Mouse (Mus musculus): Measurements from ENCODE around the gene Pip4k2a. TPM values are rescaled to one million over a fixed set of nuclear protein-coding genes. Genes with fewer than 3 reads are reported as not detected.
A peak's percentile ranks its signal among the peaks of the same experiment; 100 is the strongest.

Gene Pip4k2a
- polyA plus RNA-seq, 1 experiment = 8.7 TPM

DNA sequence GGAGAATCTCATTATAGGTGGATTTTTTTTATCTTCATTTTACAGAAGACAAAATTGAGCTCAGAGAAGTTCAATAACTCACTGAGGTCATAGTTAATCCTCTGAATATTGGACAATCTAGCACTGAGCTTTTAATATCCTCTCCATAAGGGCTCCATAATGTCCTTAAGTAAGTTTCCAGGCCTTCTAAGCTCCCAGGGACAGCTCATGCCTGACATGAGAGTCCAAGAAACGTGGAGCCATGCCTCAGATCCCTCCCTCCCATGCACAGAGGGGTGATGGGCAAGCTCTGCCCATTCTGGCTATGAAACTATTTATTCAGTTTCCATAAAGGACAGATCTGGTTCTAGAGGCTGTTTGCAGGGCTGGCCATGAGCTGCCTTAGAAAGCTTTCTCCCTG is 52.5 kb downstream of the Pip4k2a start:
- Histone ChIP-seq H3K79me3 (ENCODE audit: low read depth) (peaks cover 4% of the 10 kb centered on the region), H3K27me3 (ENCODE audit: control insufficient read depth, insufficient read depth, insufficient read length) (no peaks in the 10 kb centered on the region), H3K36me3 (ENCODE audit: control insufficient read depth, insufficient read depth) (no peaks in the 10 kb centered on the region), H3K79me2 (ENCODE audit: control insufficient read depth, insufficient read depth) (no peaks in the 10 kb centered on the region), H3K4me3 (ENCODE audit: insufficient read depth, poor library complexity, severe bottlenecking) (no peak overlapping the region), H3ac (ENCODE audit: control insufficient read depth, insufficient read length, low read depth) (no peak overlapping the region)
- TF ChIP-seq FOSL1 (IDR thresholded peaks at IDR 0.05; ENCODE audit: insufficient read depth, low read length, poor library complexity, severe bottlenecking) (no peak), MYOD1 (IDR thresholded peaks at IDR 0.05; ENCODE audit: control insufficient read depth, insufficient read length, low read depth) (no peak), MYOG (IDR thresholded peaks at IDR 0.05; ENCODE audit: control insufficient read depth, extremely low read depth, insufficient read length) (no peak), CEBPB (IDR thresholded peaks at IDR 0.05; ENCODE audit: low read depth) (no peak), USF1 (IDR thresholded peaks at IDR 0.05; ENCODE audit: low read depth) (no peak), CTCF (IDR thresholded peaks at IDR 0.05; ENCODE audit: control insufficient read depth, insufficient read depth, insufficient read length) (no peak), MAX (IDR thresholded peaks at IDR 0.05) (no peak)

DNA sequence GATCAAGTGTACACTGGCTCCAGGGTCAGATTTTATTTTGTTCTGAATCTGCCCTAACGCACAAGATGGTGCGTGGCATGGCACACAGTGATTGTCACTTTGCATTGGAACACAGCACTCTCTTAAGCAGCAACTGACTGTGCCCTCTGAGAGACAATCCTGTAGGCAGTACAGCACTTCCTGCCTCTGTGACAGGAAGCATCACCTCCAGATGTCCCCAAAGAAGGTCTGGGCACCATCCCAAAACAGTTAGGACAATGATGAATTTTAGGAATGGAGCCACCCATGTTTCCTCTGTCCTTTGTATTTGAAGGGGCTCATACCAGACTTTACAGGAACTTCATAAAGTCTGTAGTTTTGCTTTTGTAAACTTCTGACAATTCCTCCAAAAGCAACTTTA is 54.0 kb downstream of the Pip4k2a start:
- peaks cover 3% of the 10 kb centered on the region for H3K79me3 ChIP-seq (ENCODE audit: low read depth)
- H3K79me2 ChIP-seq (ENCODE audit: control insufficient read depth, insufficient read depth) = no peaks in the 10 kb centered on the region
- H3K4me3 ChIP-seq (ENCODE audit: insufficient read depth, poor library complexity, severe bottlenecking) = no peak overlapping the region
- H3ac ChIP-seq (ENCODE audit: control insufficient read depth, insufficient read length, low read depth) = no peak overlapping the region
- H3K36me3 ChIP-seq (ENCODE audit: control insufficient read depth, insufficient read depth) = no peaks in the 10 kb centered on the region
- TF ChIP-seq MAX (IDR thresholded peaks at IDR 0.05) (no peak), FOSL1 (IDR thresholded peaks at IDR 0.05; ENCODE audit: insufficient read depth, low read length, poor library complexity, severe bottlenecking) (no peak), USF1 (IDR thresholded peaks at IDR 0.05; ENCODE audit: low read depth) (no peak), MYOG (IDR thresholded peaks at IDR 0.05; ENCODE audit: control insufficient read depth, extremely low read depth, insufficient read length) (no peak), MYOD1 (IDR thresholded peaks at IDR 0.05; ENCODE audit: control insufficient read depth, insufficient read length, low read depth) (no peak), CEBPB (IDR thresholded peaks at IDR 0.05; ENCODE audit: low read depth) (no peak), CTCF (IDR thresholded peaks at IDR 0.05; ENCODE audit: control insufficient read depth, insufficient read depth, insufficient read length) (no peak)
- H3K27me3 ChIP-seq (ENCODE audit: control insufficient read depth, insufficient read depth, insufficient read length) = no peaks in the 10 kb centered on the region

DNA sequence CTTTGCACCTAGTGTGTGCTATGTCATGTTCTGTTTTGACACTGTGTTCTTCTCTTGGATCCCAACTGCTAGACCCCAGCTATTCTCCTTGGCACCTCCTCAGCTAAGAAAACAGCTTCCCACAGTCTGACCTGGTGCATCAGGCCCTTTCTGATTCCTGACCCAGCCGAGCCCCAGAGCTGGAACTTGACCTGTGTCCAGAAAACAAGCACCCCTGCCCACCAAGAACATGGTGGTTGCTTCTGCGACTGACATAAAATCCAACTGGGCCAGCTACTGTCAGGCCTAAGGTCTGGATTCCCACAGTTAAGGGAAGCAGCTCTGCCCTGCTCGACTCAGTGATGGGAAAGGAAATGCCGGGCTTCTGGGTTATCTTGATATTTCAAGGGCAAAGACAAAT is 54.6 kb downstream of the Pip4k2a start:
- Histone ChIP-seq H3K4me3 (ENCODE audit: insufficient read depth, poor library complexity, severe bottlenecking) (no peak overlapping the region), H3K79me3 (ENCODE audit: low read depth) (peaks cover 3% of the 10 kb centered on the region), H3K79me2 (ENCODE audit: control insufficient read depth, insufficient read depth) (no peaks in the 10 kb centered on the region), H3ac (ENCODE audit: control insufficient read depth, insufficient read length, low read depth) (no peak overlapping the region), H3K36me3 (ENCODE audit: control insufficient read depth, insufficient read depth) (no peaks in the 10 kb centered on the region), H3K27me3 (ENCODE audit: control insufficient read depth, insufficient read depth, insufficient read length) (no peaks in the 10 kb centered on the region)
- TF ChIP-seq MYOD1 (IDR thresholded peaks at IDR 0.05; ENCODE audit: control insufficient read depth, insufficient read length, low read depth) = no peak

DNA sequence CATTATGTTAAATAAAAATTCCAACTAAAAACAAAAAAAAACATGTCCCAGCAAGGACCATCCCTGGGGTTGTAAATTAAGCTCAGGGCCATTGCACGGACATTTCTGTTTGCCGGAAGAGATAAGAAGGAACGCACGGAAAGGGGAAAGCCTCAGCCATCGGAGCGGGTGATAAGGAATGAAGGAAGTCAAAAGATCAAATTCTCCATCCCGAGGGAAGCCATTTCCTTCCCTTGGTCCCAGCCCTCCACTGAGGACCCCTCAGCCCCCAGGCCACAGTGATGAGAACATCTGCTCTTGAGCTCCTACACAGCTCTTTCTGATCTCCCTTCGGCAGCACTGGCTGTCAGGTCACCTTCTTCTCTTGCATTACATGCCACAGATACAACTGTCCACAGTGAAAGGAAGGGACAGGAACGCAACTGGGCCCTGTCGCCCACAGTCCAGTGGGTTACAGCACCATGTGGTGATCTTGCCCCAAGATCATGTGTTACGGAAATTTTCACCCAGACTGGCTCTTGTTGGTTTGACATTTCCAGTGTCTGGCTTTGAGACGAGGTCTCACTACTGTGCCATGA is 57.1 kb downstream of the Pip4k2a start:
- no peak for TF ChIP-seq CEBPB (IDR thresholded peaks at IDR 0.05; ENCODE audit: low read depth)
- TF ChIP-seq USF1 (IDR thresholded peaks at IDR 0.05; ENCODE audit: low read depth) = no peak
- no peak for TF ChIP-seq MYOG (IDR thresholded peaks at IDR 0.05; ENCODE audit: control insufficient read depth, extremely low read depth, insufficient read length)
- no peak for TF ChIP-seq FOSL1 (IDR thresholded peaks at IDR 0.05; ENCODE audit: insufficient read depth, low read length, poor library complexity, severe bottlenecking)
- TF ChIP-seq MYOD1 (IDR thresholded peaks at IDR 0.05; ENCODE audit: control insufficient read depth, insufficient read length, low read depth) = no peak
- no peak for TF ChIP-seq MAX (IDR thresholded peaks at IDR 0.05)
- TF ChIP-seq CTCF (IDR thresholded peaks at IDR 0.05; ENCODE audit: control insufficient read depth, insufficient read depth, insufficient read length) = no peak
- Histone ChIP-seq H3ac (ENCODE audit: control insufficient read depth, insufficient read length, low read depth) (no peak overlapping the region), H3K36me3 (ENCODE audit: control insufficient read depth, insufficient read depth) (no peaks in the 10 kb centered on the region), H3K27me3 (ENCODE audit: control insufficient read depth, insufficient read depth, insufficient read length) (no peaks in the 10 kb centered on the region), H3K79me2 (ENCODE audit: control insufficient read depth, insufficient read depth) (no peaks in the 10 kb centered on the region), H3K4me3 (ENCODE audit: insufficient read depth, poor library complexity, severe bottlenecking) (no peak overlapping the region), H3K79me3 (ENCODE audit: low read depth) (peaks cover 2% of the 10 kb centered on the region)

GRCm38 (mm10) chr2:18938923-18939329 is 59.0 kb downstream of the Pip4k2a start:
- H3K79me3 ChIP-seq (ENCODE audit: low read depth) = no peaks in the 10 kb centered on the region
- H3K27me3 ChIP-seq (ENCODE audit: control insufficient read depth, insufficient read depth, insufficient read length) = no peaks in the 10 kb centered on the region
- TF ChIP-seq CEBPB (IDR thresholded peaks at IDR 0.05; ENCODE audit: low read depth) (peak; percentile 28), USF1 (IDR thresholded peaks at IDR 0.05; ENCODE audit: low read depth) (peak; percentile 29), CTCF (IDR thresholded peaks at IDR 0.05; ENCODE audit: control insufficient read depth, insufficient read depth, insufficient read length) (no peak)
- H3ac ChIP-seq (ENCODE audit: control insufficient read depth, insufficient read length, low read depth) = no peak overlapping the region
- H3K4me3 ChIP-seq (ENCODE audit: insufficient read depth, poor library complexity, severe bottlenecking) = no peak overlapping the region
- no peaks in the 10 kb centered on the region for H3K79me2 ChIP-seq (ENCODE audit: control insufficient read depth, insufficient read depth)
- H3K36me3 ChIP-seq (ENCODE audit: control insufficient read depth, insufficient read depth) = no peaks in the 10 kb centered on the region

DNA sequence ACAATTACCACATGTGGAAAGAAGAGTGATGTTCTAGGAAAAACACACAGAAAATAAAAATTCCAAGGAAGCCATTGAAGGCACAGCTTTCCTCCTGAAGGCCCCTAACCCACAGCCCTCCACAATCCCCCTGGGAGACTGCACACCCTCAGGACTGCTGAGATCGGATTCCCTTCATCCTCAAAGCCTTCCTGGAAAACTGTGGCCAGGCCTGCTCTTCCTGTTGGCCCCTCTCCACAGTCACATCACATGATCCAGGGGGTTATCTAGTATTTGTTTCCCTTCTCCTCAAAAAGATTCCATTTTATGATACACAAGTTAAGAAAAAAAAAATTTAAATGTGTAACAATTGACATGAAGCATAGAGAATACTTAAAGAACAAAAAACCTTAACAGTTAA is 59.7 kb downstream of the Pip4k2a start:
- no peaks in the 10 kb centered on the region for H3K79me2 ChIP-seq (ENCODE audit: control insufficient read depth, insufficient read depth)
- no peak overlapping the region for H3ac ChIP-seq (ENCODE audit: control insufficient read depth, insufficient read length, low read depth)
- H3K36me3 ChIP-seq (ENCODE audit: control insufficient read depth, insufficient read depth) = no peaks in the 10 kb centered on the region
- H3K27me3 ChIP-seq (ENCODE audit: control insufficient read depth, insufficient read depth, insufficient read length) = no peaks in the 10 kb centered on the region
- no peak for TF ChIP-seq MAX (IDR thresholded peaks at IDR 0.05)
- TF ChIP-seq USF1 (IDR thresholded peaks at IDR 0.05; ENCODE audit: low read depth) = peak; percentile 70
- no peak overlapping the region for H3K4me3 ChIP-seq (ENCODE audit: insufficient read depth, poor library complexity, severe bottlenecking)
- no peaks in the 10 kb centered on the region for H3K79me3 ChIP-seq (ENCODE audit: low read depth)

Data from C2C12 (cell line).